Mouse (Mus musculus): ENCODE data around the gene Rad51d. TPM values are rescaled to one million over a fixed set of nuclear protein-coding genes. Genes with fewer than 3 reads are reported as not detected.
A peak's percentile ranks its signal among the peaks of the same experiment; 100 is the strongest.

The Rad51d gene
- total RNA-seq, 1 experiment = 9.1 TPM

- in situ Hi-C loops (cut with MboI; ENCODE audit: low sequenced_read_pairs in 2 of 2, unreplicated experiment in 2 of 2) = no loop called here
- H3K4me1 ChIP-seq (ENCODE audit: control insufficient read depth in 2 of 2, insufficient read depth in 2 of 2, low read length in 2 of 2, poor library complexity in 1 of 2) = peaks cover 2 to 14% of the 10 kb centered on the region in 2 experiments; a peak in 1 of 4 replicates
- peaks cover 26% of the 10 kb centered on the region for H3K36me3 ChIP-seq (ENCODE audit: control insufficient read depth, insufficient read depth, low read length, poor library complexity, severe bottlenecking)
- no peak within 1 kb of the TSS for H3K27ac ChIP-seq (ENCODE audit: insufficient read depth, low read depth, low read length, poor library complexity, severe bottlenecking)
- peak within 1 kb of the TSS; percentile 93 for H3K9ac ChIP-seq (ENCODE audit: insufficient read depth, low read depth, low read length, poor library complexity, severe bottlenecking)
- H3K9me3 ChIP-seq (ENCODE audit: control insufficient read depth, insufficient read depth, low read depth, low read length) = no peaks in the 10 kb centered on the region
- DNase-seq (ENCODE audit: low read depth, low spot score) = peak; percentile 91
- H3K4me3 ChIP-seq (ENCODE audit: insufficient read depth in 1 of 2, low read depth in 1 of 2, low read length in 2 of 2, poor library complexity in 1 of 2, severe bottlenecking in 1 of 2) = peak within 1 kb of the TSS; percentile 79 to 95
- TF ChIP-seq HCFC1 (IDR thresholded peaks at IDR 0.05; ENCODE audit: borderline replicate concordance, insufficient read depth, low read length) = 0 out of 2 replicates have a peak, but pooled peaks have one; percentile 61
- TF ChIP-seq CHD2 (IDR thresholded peaks at IDR 0.05; ENCODE audit: low read depth, low read length) = no peak
Measured at GRCm38 (mm10) chr11:82907651-82908607, 17.5 kb upstream of the Rad51d start, which contains the start of gene Nle1. TSS of gene Nle1 (minus strand) at chr11:82908411.

- Histone ChIP-seq H3K27ac (ENCODE audit: insufficient read depth, low read depth, low read length, poor library complexity, severe bottlenecking) (no peak overlapping the region), H3K36me3 (ENCODE audit: control insufficient read depth, insufficient read depth, low read length, poor library complexity, severe bottlenecking) (peaks cover 45% of the 10 kb centered on the region), H3K4me3 (ENCODE audit: insufficient read depth in 1 of 2, low read depth in 1 of 2, low read length in 2 of 2, poor library complexity in 1 of 2, severe bottlenecking in 1 of 2) (no peak overlapping the region), H3K9ac (ENCODE audit: insufficient read depth, low read depth, low read length, poor library complexity, severe bottlenecking) (no peak overlapping the region), H3K9me3 (ENCODE audit: control insufficient read depth, insufficient read depth, low read depth, low read length) (no peaks in the 10 kb centered on the region), H3K4me1 (ENCODE audit: control insufficient read depth in 2 of 2, insufficient read depth in 2 of 2, low read length in 2 of 2, poor library complexity in 1 of 2) (peaks cover 2 to 8% of the 10 kb centered on the region in 2 experiments; a peak in 1 of 4 replicates)
- TF ChIP-seq HCFC1 (IDR thresholded peaks at IDR 0.05; ENCODE audit: borderline replicate concordance, insufficient read depth, low read length) = no peak
- TF ChIP-seq CHD2 (IDR thresholded peaks at IDR 0.05; ENCODE audit: low read depth, low read length) = no peak
- no peak for TF ChIP-seq ZC3H11A (IDR thresholded peaks at IDR 0.05; ENCODE audit: borderline replicate concordance, low read depth, low read length)
- no peak for TF ChIP-seq ZNF384 (IDR thresholded peaks at IDR 0.05; ENCODE audit: low read depth, low read length)
- TF ChIP-seq MAFK (IDR thresholded peaks at IDR 0.05; ENCODE audit: insufficient read depth, low read depth, low read length) = no peak
- no peak for DNase-seq (ENCODE audit: low read depth, low spot score)
- in situ Hi-C loops (cut with MboI; ENCODE audit: low sequenced_read_pairs in 2 of 2, unreplicated experiment in 2 of 2) = no loop called here
Measured at GRCm38 (mm10) chr11:82905816-82906215, 15.4 kb upstream of the Rad51d start.

- Histone ChIP-seq H3K36me3 (ENCODE audit: control insufficient read depth, insufficient read depth, low read length, poor library complexity, severe bottlenecking) (peaks cover 54% of the 10 kb centered on the region), H3K9ac (ENCODE audit: insufficient read depth, low read depth, low read length, poor library complexity, severe bottlenecking) (no peak overlapping the region), H3K4me3 (ENCODE audit: insufficient read depth in 1 of 2, low read depth in 1 of 2, low read length in 2 of 2, poor library complexity in 1 of 2, severe bottlenecking in 1 of 2) (no peak overlapping the region), H3K9me3 (ENCODE audit: control insufficient read depth, insufficient read depth, low read depth, low read length) (no peaks in the 10 kb centered on the region), H3K4me1 (ENCODE audit: control insufficient read depth in 2 of 2, insufficient read depth in 2 of 2, low read length in 2 of 2, poor library complexity in 1 of 2) (peaks cover 2 to 8% of the 10 kb centered on the region in 2 experiments; a peak in 1 of 4 replicates), H3K27ac (ENCODE audit: insufficient read depth, low read depth, low read length, poor library complexity, severe bottlenecking) (no peak overlapping the region)
- DNase-seq (ENCODE audit: low read depth, low spot score) = no peak
- in situ Hi-C loops (cut with MboI; ENCODE audit: low sequenced_read_pairs in 2 of 2, unreplicated experiment in 2 of 2) = no loop called here
- TF ChIP-seq MAFK (IDR thresholded peaks at IDR 0.05; ENCODE audit: insufficient read depth, low read depth, low read length) = no peak
- no peak for TF ChIP-seq ZC3H11A (IDR thresholded peaks at IDR 0.05; ENCODE audit: borderline replicate concordance, low read depth, low read length)
- TF ChIP-seq CHD2 (IDR thresholded peaks at IDR 0.05; ENCODE audit: low read depth, low read length) = no peak
- no peak for TF ChIP-seq HCFC1 (IDR thresholded peaks at IDR 0.05; ENCODE audit: borderline replicate concordance, insufficient read depth, low read length)
- TF ChIP-seq ZNF384 (IDR thresholded peaks at IDR 0.05; ENCODE audit: low read depth, low read length) = no peak
Measured at GRCm38 (mm10) chr11:82904952-82905351, 14.5 kb upstream of the Rad51d start.

GRCm38 (mm10) chr11:82901606-82902310 lies 11.3 kb upstream of the Rad51d start:
- peaks cover 56% of the 10 kb centered on the region for H3K36me3 ChIP-seq (ENCODE audit: control insufficient read depth, insufficient read depth, low read length, poor library complexity, severe bottlenecking)
- TF ChIP-seq ZNF384 (IDR thresholded peaks at IDR 0.05; ENCODE audit: low read depth, low read length) (no peak), ZC3H11A (IDR thresholded peaks at IDR 0.05; ENCODE audit: borderline replicate concordance, low read depth, low read length) (no peak), CHD2 (IDR thresholded peaks at IDR 0.05; ENCODE audit: low read depth, low read length) (no peak), MAFK (IDR thresholded peaks at IDR 0.05; ENCODE audit: insufficient read depth, low read depth, low read length) (no peak), HCFC1 (IDR thresholded peaks at IDR 0.05; ENCODE audit: borderline replicate concordance, insufficient read depth, low read length) (no peak)

More at GRCm38 (mm10) chr11:82901606-82902310, 11.3 kb upstream of the Rad51d start:
- H3K9me3 ChIP-seq (ENCODE audit: control insufficient read depth, insufficient read depth, low read depth, low read length) = no peaks in the 10 kb centered on the region
- H3K9ac ChIP-seq (ENCODE audit: insufficient read depth, low read depth, low read length, poor library complexity, severe bottlenecking) = no peak overlapping the region
- in situ Hi-C loops (cut with MboI; ENCODE audit: low sequenced_read_pairs in 2 of 2, unreplicated experiment in 2 of 2) = no loop called here
- no peak overlapping the region for H3K27ac ChIP-seq (ENCODE audit: insufficient read depth, low read depth, low read length, poor library complexity, severe bottlenecking)
- H3K4me1 ChIP-seq (ENCODE audit: control insufficient read depth in 2 of 2, insufficient read depth in 2 of 2, low read length in 2 of 2, poor library complexity in 1 of 2) = peaks cover 2 to 9% of the 10 kb centered on the region in 2 experiments; a peak in 1 of 4 replicates
- DNase-seq (ENCODE audit: low read depth, low spot score) = no peak
- no peak overlapping the region for H3K4me3 ChIP-seq (ENCODE audit: insufficient read depth in 1 of 2, low read depth in 1 of 2, low read length in 2 of 2, poor library complexity in 1 of 2, severe bottlenecking in 1 of 2)

All from ES-E14 (cell line).